Mouse (Mus musculus): ENCODE results near the gene Gm28553.
"Not testable (repeated sequence)": the region's sequence is repeated elsewhere in the genome, so short reads cannot be mapped to it uniquely, and the experiment has no call there.

Gm28553 gene

DNA sequence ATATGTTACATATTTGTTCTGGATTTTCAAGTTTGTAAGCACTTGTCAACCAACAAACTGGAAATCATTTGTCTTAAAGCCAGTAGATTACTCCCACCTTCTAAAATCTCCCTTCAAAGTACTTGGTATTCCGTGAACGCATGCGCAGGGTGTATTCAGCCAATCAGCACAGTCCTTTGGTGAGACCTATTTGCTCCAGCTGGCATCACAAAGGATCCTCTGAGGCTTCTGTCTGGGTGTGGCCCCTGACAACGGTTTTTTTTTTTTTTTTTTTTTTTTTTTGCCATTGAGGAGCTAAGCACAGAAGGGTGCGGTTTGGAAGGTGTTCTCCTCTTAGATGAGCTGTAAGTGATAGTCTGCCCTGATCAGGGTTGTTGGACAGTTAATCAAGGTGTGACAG is at the start of gene Gm28553:
Gene Gm28553 (plus strand): TSS at position 301 of the 400 bp plus-strand sequence.
- not testable (repeated sequence) for DNase-seq
